Mouse (Mus musculus): ENCODE measurements around the gene 4930562C15Rik. TPM values are rescaled to one million over a fixed set of nuclear protein-coding genes. Genes with fewer than 3 reads are reported as not detected.

The 4930562C15Rik gene
- total and polyA plus RNA-seq, 3 experiments, result 0.12 to 0.21 TPM; not detected in 1

DNA sequence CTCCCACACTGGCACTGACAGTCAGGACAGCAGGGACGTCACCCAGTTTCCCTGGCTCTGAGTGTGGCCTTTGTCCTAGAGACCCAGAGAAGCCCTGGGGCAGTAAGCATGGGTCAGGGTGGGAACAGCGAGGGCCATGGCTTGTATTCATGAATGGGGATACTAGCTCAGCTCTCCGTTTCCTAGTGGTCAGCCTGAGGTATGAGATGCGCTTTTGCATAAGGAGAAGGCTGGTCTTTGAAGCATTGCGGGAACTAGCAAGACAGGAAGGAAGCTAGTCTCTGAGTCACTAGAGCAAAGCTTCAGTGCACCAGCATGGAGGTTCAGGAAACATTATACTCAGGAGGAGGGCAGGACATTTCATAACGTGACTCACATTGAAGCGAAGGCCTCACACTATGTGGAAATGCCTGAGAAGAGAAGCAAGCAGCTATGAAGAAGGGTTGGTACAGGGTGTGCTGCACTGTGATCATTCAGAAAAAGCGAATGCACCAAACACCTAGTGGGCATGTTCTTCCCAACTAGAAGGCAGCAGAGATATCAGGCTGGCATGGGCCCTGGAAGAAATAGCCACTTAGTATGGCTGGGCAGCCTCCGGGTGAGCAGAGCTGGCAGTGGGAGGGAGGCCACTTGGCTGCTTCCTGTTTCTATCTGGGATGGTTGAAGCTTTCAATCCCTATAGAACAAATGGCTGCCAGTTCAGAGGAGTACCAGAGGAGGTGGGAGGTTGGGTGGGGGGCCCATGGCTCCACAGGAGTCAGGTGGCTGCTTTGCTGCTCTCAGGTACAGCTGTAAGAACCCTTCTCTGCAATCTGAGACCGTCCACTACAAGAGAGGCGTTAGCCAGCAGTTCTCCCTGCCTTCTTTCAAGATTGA lies 77.9 kb downstream of the 4930562C15Rik start:
- H3K27me3 ChIP-seq (ENCODE audit: control insufficient read depth in 1 of 2, insufficient read depth in 2 of 2, low read length in 2 of 2), result no peaks in the 10 kb centered on the region
- no peaks in the 10 kb centered on the region for H3K9me3 ChIP-seq (replicated peaks; ENCODE audit: insufficient read depth, low read length)
- no peak for DNase-seq (ENCODE audit: low read depth, low spot score)
- H3K79me2 ChIP-seq (ENCODE audit: control insufficient read depth, insufficient read depth, low read length, poor library complexity), result no peaks in the 10 kb centered on the region
- H3K27ac ChIP-seq (ENCODE audit: control insufficient read depth, low read depth, low read length), result no peak overlapping the region
- H3K4me1 ChIP-seq (ENCODE audit: control insufficient read depth in 1 of 2, insufficient read depth in 2 of 2, low read length in 2 of 2), result no peaks in the 10 kb centered on the region
- no peaks in the 10 kb centered on the region; a peak in 1 of 4 replicates for H3K36me3 ChIP-seq (ENCODE audit: control insufficient read depth in 1 of 2, insufficient read depth in 2 of 2, low read length in 2 of 2)
- H3K4me3 ChIP-seq (ENCODE audit: control insufficient read depth in 1 of 2, insufficient read depth in 1 of 2, low read depth in 2 of 2, low read length in 2 of 2), result no peak overlapping the region
- TF ChIP-seq ELF1 (IDR thresholded peaks at IDR 0.05; ENCODE audit: low read depth, low read length) (no peak), BHLHE40 (IDR thresholded peaks at IDR 0.05; ENCODE audit: borderline replicate concordance, low read depth, low read length) (no peak), MAZ (IDR thresholded peaks at IDR 0.05; ENCODE audit: low read depth, low read length) (no peak), ZC3H11A (IDR thresholded peaks at IDR 0.05; ENCODE audit: low read depth, low read length) (no peak), KAT2A (conservative IDR thresholded peaks at IDR 0.05; ENCODE audit: low read depth, low read length) (no peak)
- H3K9ac ChIP-seq (ENCODE audit: control insufficient read depth, low read depth, low read length, poor library complexity, severe bottlenecking), result no peak overlapping the region

- Histone ChIP-seq H3K27ac (ENCODE audit: control insufficient read depth, low read depth, low read length) (no peak overlapping the region), H3K4me3 (ENCODE audit: control insufficient read depth in 1 of 2, insufficient read depth in 1 of 2, low read depth in 2 of 2, low read length in 2 of 2) (no peak overlapping the region), H3K79me2 (ENCODE audit: control insufficient read depth, insufficient read depth, low read length, poor library complexity) (no peaks in the 10 kb centered on the region), H3K36me3 (ENCODE audit: control insufficient read depth in 1 of 2, insufficient read depth in 2 of 2, low read length in 2 of 2) (no peaks in the 10 kb centered on the region; a peak in 1 of 4 replicates), H3K4me1 (ENCODE audit: control insufficient read depth in 1 of 2, insufficient read depth in 2 of 2, low read length in 2 of 2) (no peaks in the 10 kb centered on the region), H3K27me3 (ENCODE audit: control insufficient read depth in 1 of 2, insufficient read depth in 2 of 2, low read length in 2 of 2) (no peaks in the 10 kb centered on the region), H3K9ac (ENCODE audit: control insufficient read depth, low read depth, low read length, poor library complexity, severe bottlenecking) (no peak overlapping the region), H3K9me3 (replicated peaks; ENCODE audit: insufficient read depth, low read length) (no peaks in the 10 kb centered on the region)
- DNase-seq (ENCODE audit: low read depth, low spot score), result peak; percentile 69
- TF ChIP-seq ETS1 (IDR thresholded peaks at IDR 0.05; ENCODE audit: low read depth, low read length), result no peak
- no peak for TF ChIP-seq CHD1 (IDR thresholded peaks at IDR 0.05; ENCODE audit: low read depth, low read length)
- no peak for TF ChIP-seq ZKSCAN1 (IDR thresholded peaks at IDR 0.05; ENCODE audit: low read depth, low read length)
- no peak for TF ChIP-seq E2F4 (IDR thresholded peaks at IDR 0.05; ENCODE audit: borderline replicate concordance, low read depth, low read length)
- TF ChIP-seq NRF1 (IDR thresholded peaks at IDR 0.05; ENCODE audit: insufficient read depth, low read depth, low read length, poor library complexity, severe bottlenecking), result no peak
- TF ChIP-seq SMC3 (IDR thresholded peaks at IDR 0.05; ENCODE audit: low read depth, low read length), result peak; percentile 78
- TF ChIP-seq RCOR1 (IDR thresholded peaks at IDR 0.05; ENCODE audit: low read depth, low read length), result no peak
- no peak for TF ChIP-seq UBTF (IDR thresholded peaks at IDR 0.05; ENCODE audit: borderline replicate concordance, insufficient read depth, low read depth, low read length)
- no peak for TF ChIP-seq GATA1 (IDR thresholded peaks at IDR 0.05; ENCODE audit: low read depth, low read length)
- no peak for TF ChIP-seq USF1 (IDR thresholded peaks at IDR 0.05; ENCODE audit: low read depth, low read length)
- peak; percentile 53 for TF ChIP-seq ZC3H11A (IDR thresholded peaks at IDR 0.05; ENCODE audit: low read depth, low read length)
- no peak for TF ChIP-seq MAFK (IDR thresholded peaks at IDR 0.05; ENCODE audit: borderline replicate concordance, low read depth, low read length)
- no peak for TF ChIP-seq POLR2AphosphoS5 (IDR thresholded peaks at IDR 0.05; ENCODE audit: borderline replicate concordance, low read depth, low read length)
- no peak for TF ChIP-seq EP300 (IDR thresholded peaks at IDR 0.05; ENCODE audit: low read depth in 1 of 2, low read length in 2 of 2)
- no peak for TF ChIP-seq ELF1 (IDR thresholded peaks at IDR 0.05; ENCODE audit: low read depth, low read length)
- no peak for TF ChIP-seq JUND (IDR thresholded peaks at IDR 0.05; ENCODE audit: low read depth, low read length)
- no peak for TF ChIP-seq KAT2A (conservative IDR thresholded peaks at IDR 0.05; ENCODE audit: low read depth, low read length)
- no peak for TF ChIP-seq GABPA (IDR thresholded peaks at IDR 0.05; ENCODE audit: low read depth, low read length)
- peak; percentile 92 for TF ChIP-seq ZNF384 (IDR thresholded peaks at IDR 0.05; ENCODE audit: low read depth, low read length)
- no peak for TF ChIP-seq BHLHE40 (IDR thresholded peaks at IDR 0.05; ENCODE audit: borderline replicate concordance, low read depth, low read length)
- no peak for TF ChIP-seq HCFC1 (IDR thresholded peaks at IDR 0.05; ENCODE audit: low read depth, low read length)
- no peak for TF ChIP-seq POLR2AphosphoS2 (IDR thresholded peaks at IDR 0.05; ENCODE audit: low read length)
- no peak for TF ChIP-seq CHD2 (IDR thresholded peaks at IDR 0.05; ENCODE audit: low read length)
- TF ChIP-seq TCF12 (IDR thresholded peaks at IDR 0.05; ENCODE audit: low read depth, low read length), result no peak
- TF ChIP-seq MEF2A (IDR thresholded peaks at IDR 0.05; ENCODE audit: extremely low read depth, insufficient replicate concordance, low read depth, low read length, poor library complexity, severe bottlenecking), result no peak
These were observed 78.8 kb downstream of the 4930562C15Rik start for GRCm38 (mm10) chr16:4913783-4914735.
